Mouse (Mus musculus): ENCODE measurements around the gene Nob1.

Nob1 gene

GRCm38 (mm10) chr8:107385063-107385462 is 39.8 kb downstream of the Nob1 start:
- no peak for DNase-seq

DNA sequence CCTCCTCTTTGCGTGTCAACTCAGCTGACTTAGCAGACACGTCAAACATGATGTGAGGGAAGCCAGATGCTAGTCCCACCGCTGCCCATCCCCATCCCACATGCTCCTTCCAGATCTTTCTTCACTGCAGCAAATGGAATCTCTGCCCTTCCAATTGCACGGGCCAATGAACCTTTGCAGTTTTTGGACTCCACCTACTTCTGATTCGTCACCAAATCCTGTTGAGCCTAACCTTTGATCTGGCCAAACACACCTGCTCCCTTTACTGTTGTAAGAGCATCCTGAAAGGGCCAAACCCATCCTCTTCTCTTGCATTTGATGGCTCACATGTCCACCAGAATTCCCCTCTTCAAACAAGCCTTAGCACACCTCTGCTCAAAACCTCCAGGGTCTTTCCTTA is 40.2 kb downstream of the Nob1 start:
- DNase-seq = no peak

DNA sequence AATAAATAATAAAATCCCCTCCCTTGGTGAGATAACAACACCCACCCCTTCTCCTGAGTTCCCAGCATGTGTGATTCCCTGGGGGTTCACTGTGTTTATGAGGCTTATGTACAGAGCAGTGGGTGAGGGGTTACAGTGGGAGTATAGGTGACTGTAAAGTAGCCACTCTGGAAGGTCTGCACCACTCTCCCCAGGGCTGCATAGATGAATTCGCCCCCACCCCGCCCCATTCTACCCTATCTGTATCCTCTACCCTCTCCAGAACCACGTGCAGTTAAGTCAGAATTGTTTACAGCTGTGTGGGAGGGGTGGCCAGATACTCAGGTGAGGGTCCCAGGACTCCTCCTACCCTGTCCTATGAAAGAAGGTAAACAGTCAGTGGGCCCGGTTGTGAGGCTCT is 42.0 kb downstream of the Nob1 start:
- DNase-seq = no peak

GRCm38 (mm10) chr8:107381666-107382065 is 43.2 kb downstream of the Nob1 start:
- no peak for DNase-seq

- no peak for DNase-seq
Observed at GRCm38 (mm10) chr8:107380734-107381133, 44.1 kb downstream of the Nob1 start.

- DNase-seq = no peak
Observed at GRCm38 (mm10) chr8:107377346-107377745, 47.5 kb downstream of the Nob1 start.

- DNase-seq = no peak
Observed at GRCm38 (mm10) chr8:107370311-107370710, 54.5 kb downstream of the Nob1 start.
